Comparison of ENCODE assay signal across 16 mouse cellular contexts in genomic region chr16:34473891-34474290, GRCm38 (mm10).
DNase-seq lines count a peak whose midpoint lies in the region; ATAC-seq lines count a peak whose summit lies in the region.
"Had no signal": no experiment of that assay in that cellular context is flagged by ENCODE, and none has a peak within 500 bp of the region (broad histone marks: within the 10 kb centered on the region; RNA-seq: fewer than 3 reads in every experiment).

No protein-coding gene starts in this region.

- WGBS in hindbrain, embryonic 11.5 days = 47% methylated on average over 4 of the region's 4 CpGs
- 42% methylated on average over 4 of the region's 4 CpGs for WGBS in hindbrain, embryonic 16.5 days
- WGBS in hindbrain, embryonic 13.5 days = 51% methylated on average over 4 of the region's 4 CpGs

- no peak for ATAC-seq in hindbrain, embryonic 11.5 days (ENCODE audit: low FRiP score)
- no peak for ATAC-seq in hindbrain, embryonic 16.5 days
- no peak for ATAC-seq in hindbrain, embryonic 13.5 days (ENCODE audit: low FRiP score)
- ATAC-seq: activated CD4-positive, CD25-positive, alpha-beta regulatory T cell, adult 4 months had no signal

- peak; percentile 36 for DNase-seq in hindbrain, embryonic 11.5 days (ENCODE audit: low spot score)
- DNase-seq in right cerebral cortex, postnatal 4 days = peak; percentile 53
- DNase-seq in right cerebral cortex, adult 18-20 months = no peak
- DNase-seq in urinary bladder, adult 2 months (ENCODE audit: low spot score) = no peak
- DNase-seq in urinary bladder, postnatal 4 days (ENCODE audit: low spot score in 2 of 2) = no peak
- DNase-seq in adrenal gland, postnatal 4 days (ENCODE audit: low spot score in 2 of 2) = no peak
- DNase-seq: cerebellum, postnatal 36 days; heart, postnatal 4 days; kidney, adult 18-20 months; lung, adult 2 months had no signal

- H3K36me3 ChIP-seq in hindbrain, embryonic 11.5 days (ENCODE audit: control insufficient read depth, insufficient read depth, low read length) = no peaks in the 10 kb centered on the region
- no peaks in the 10 kb centered on the region for H3K36me3 ChIP-seq in hindbrain, embryonic 16.5 days (ENCODE audit: control insufficient read depth, insufficient read depth, low read length)
- no peaks in the 10 kb centered on the region for H3K36me3 ChIP-seq in hindbrain, embryonic 13.5 days
- H3K36me3 ChIP-seq: heart, embryonic 10.5 days; limb, embryonic 13.5 days had no signal

- H3K4me1 ChIP-seq in hindbrain, embryonic 11.5 days (replicated peaks; ENCODE audit: control insufficient read depth, insufficient read depth, low read length) = peaks cover 20% of the 10 kb centered on the region
- H3K4me1 ChIP-seq in hindbrain, embryonic 16.5 days (ENCODE audit: control insufficient read depth, insufficient read depth, low read depth, low read length) = peaks cover 36% of the 10 kb centered on the region
- peaks cover 65% of the 10 kb centered on the region for H3K4me1 ChIP-seq in hindbrain, embryonic 13.5 days (replicated peaks)

- no peaks in the 10 kb centered on the region for H3K9me3 ChIP-seq in hindbrain, embryonic 11.5 days (ENCODE audit: control insufficient read depth, low read length)
- H3K9me3 ChIP-seq in hindbrain, embryonic 16.5 days (ENCODE audit: control insufficient read depth, low read length) = no peaks in the 10 kb centered on the region
- H3K9me3 ChIP-seq in hindbrain, embryonic 13.5 days = no peaks in the 10 kb centered on the region
- H3K9me3 ChIP-seq: heart, embryonic 10.5 days; limb, embryonic 13.5 days had no signal

- H3K4me2 ChIP-seq in hindbrain, embryonic 11.5 days (replicated peaks; ENCODE audit: low read depth, low read length) = no peak overlapping the region
- H3K4me2 ChIP-seq in hindbrain, embryonic 16.5 days (ENCODE audit: low read length) = no peak overlapping the region
- H3K4me2 ChIP-seq in hindbrain, embryonic 13.5 days = no peak overlapping the region
- H3K4me2 ChIP-seq: limb, embryonic 13.5 days had no signal

- no peaks in the 10 kb centered on the region for H3K27me3 ChIP-seq in hindbrain, embryonic 11.5 days (ENCODE audit: control insufficient read depth, insufficient read depth, low read length)
- no peaks in the 10 kb centered on the region for H3K27me3 ChIP-seq in hindbrain, embryonic 16.5 days (replicated peaks; ENCODE audit: control insufficient read depth, insufficient read depth, low read length)
- no peaks in the 10 kb centered on the region for H3K27me3 ChIP-seq in hindbrain, embryonic 13.5 days
- H3K27me3 ChIP-seq: limb, embryonic 13.5 days had no signal

- no peak overlapping the region for H3K4me3 ChIP-seq in hindbrain, embryonic 11.5 days (ENCODE audit: low read depth, low read length)
- no peak overlapping the region for H3K4me3 ChIP-seq in hindbrain, embryonic 16.5 days (ENCODE audit: low read length)
- no peak overlapping the region for H3K4me3 ChIP-seq in hindbrain, embryonic 13.5 days
- H3K4me3 ChIP-seq: erythroblast, embryonic 14.5 days; heart, embryonic 10.5 days; limb, embryonic 13.5 days had no signal

- no peak overlapping the region for H3K9ac ChIP-seq in hindbrain, embryonic 11.5 days (ENCODE audit: low read depth, low read length)
- no peak overlapping the region for H3K9ac ChIP-seq in hindbrain, embryonic 16.5 days (ENCODE audit: low read depth, low read length)
- no peak overlapping the region for H3K9ac ChIP-seq in hindbrain, embryonic 13.5 days
- H3K9ac ChIP-seq: limb, embryonic 13.5 days had no signal

- H3K27ac ChIP-seq in hindbrain, embryonic 11.5 days (ENCODE audit: low read depth, low read length) = no peak overlapping the region
- no peak overlapping the region for H3K27ac ChIP-seq in hindbrain, embryonic 16.5 days (ENCODE audit: low read depth, low read length)
- H3K27ac ChIP-seq in hindbrain, embryonic 13.5 days = peak overlapping the region; percentile 35; the same call in 1 of the 2 replicates
- H3K27ac ChIP-seq: limb, embryonic 13.5 days had no signal

Comparison
In these comparisons a context has a peak if more than half of its experiments do, and no peak if none do; other contexts are left out.
1. DNase-seq: peak in hindbrain, embryonic 11.5 days (single experiment) and right cerebral cortex, postnatal 4 days (single experiment); none in right cerebral cortex, adult 18-20 months (single experiment), urinary bladder, adult 2 months (single experiment), urinary bladder, postnatal 4 days (0 of 2) and adrenal gland, postnatal 4 days (0 of 2).